Mouse (Mus musculus) cerebellum, postnatal 25 days (tissue): ENCODE measurements around the gene Arhgef10l.
A peak's percentile ranks its signal among the peaks of the same experiment; 100 is the strongest.

Experiments used
- DNase-seq, 2 experiments: peaks; one replicate each; pipeline ENCODE4 v3.0.0; 2021; ENCODE audit warnings: mixed read lengths in 2 of 2

The Arhgef10l gene

GRCm38 (mm10) chr4:140520719-140521118 is 145.1 kb downstream of the Arhgef10l start:
- DNase-seq: peak in 1 of 2 experiments; percentile 51

GRCm38 (mm10) chr4:140513797-140514196 is 152.0 kb downstream of the Arhgef10l start:
- no peak for DNase-seq

GRCm38 (mm10) chr4:140509856-140510255 is 156.0 kb downstream of the Arhgef10l start:
- no peak for DNase-seq

- DNase-seq: no peak
These were observed 158.6 kb downstream of the Arhgef10l start for GRCm38 (mm10) chr4:140507172-140507714.

- DNase-seq: no peak
These were observed 160.2 kb downstream of the Arhgef10l start for GRCm38 (mm10) chr4:140505608-140506002.

GRCm38 (mm10) chr4:140504921-140505607 is 160.7 kb downstream of the Arhgef10l start:
- DNase-seq: no peak

- no peak for DNase-seq
These were observed 161.5 kb downstream of the Arhgef10l start for GRCm38 (mm10) chr4:140504067-140504913.

- DNase-seq: no peak
These were observed 165.0 kb downstream of the Arhgef10l start for GRCm38 (mm10) chr4:140500766-140501165.

- no peak for DNase-seq
These were observed 166.2 kb downstream of the Arhgef10l start for GRCm38 (mm10) chr4:140499571-140499970.

GRCm38 (mm10) chr4:140497169-140497568 is 168.6 kb downstream of the Arhgef10l start:
- no peak for DNase-seq

- peak in 1 of 2 experiments; percentile 49 for DNase-seq
These were observed 174.3 kb downstream of the Arhgef10l start for GRCm38 (mm10) chr4:140491555-140491954.

- no peak for DNase-seq
These were observed 180.4 kb downstream of the Arhgef10l start for GRCm38 (mm10) chr4:140485442-140485841.

GRCm38 (mm10) chr4:140483134-140483533 is 182.7 kb downstream of the Arhgef10l start:
- DNase-seq: no peak

GRCm38 (mm10) chr4:140480369-140481067 is 185.3 kb downstream of the Arhgef10l start:
- no peak for DNase-seq

- DNase-seq: no peak
These were observed 190.6 kb downstream of the Arhgef10l start for GRCm38 (mm10) chr4:140475194-140475593.

- peak; percentile 38 to 65 for DNase-seq
These were observed 195.9 kb downstream of the Arhgef10l start for GRCm38 (mm10) chr4:140469760-140470452.

GRCm38 (mm10) chr4:140467254-140467791 is 198.5 kb downstream of the Arhgef10l start:
- DNase-seq: no peak
